26 mouse cellular contexts compared by ENCODE assay signal in the genomic region with DNA sequence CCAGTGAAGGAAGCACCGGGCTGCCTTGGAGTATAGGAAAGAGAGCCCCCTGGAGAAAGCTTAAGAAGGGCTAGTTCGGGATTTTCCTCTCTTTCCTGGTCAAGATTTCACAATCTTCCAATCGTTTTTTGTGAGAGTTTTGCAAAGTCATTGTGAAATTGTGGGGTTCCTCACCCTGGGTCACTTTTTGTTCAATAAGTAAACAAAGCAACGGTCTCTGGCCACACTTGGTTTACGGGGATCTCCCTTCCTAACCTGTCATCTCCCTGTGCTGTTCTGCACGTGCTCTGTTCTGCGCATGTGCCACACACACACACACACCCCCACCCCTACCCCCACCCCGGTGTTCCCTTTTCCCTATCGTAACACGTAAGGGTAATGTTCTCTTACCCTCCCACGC.
DNase-seq lines count a peak whose midpoint lies in the region; ATAC-seq and TF ChIP-seq lines count a peak whose summit lies in the region.
"Had no signal": no experiment of that assay in that cellular context is flagged by ENCODE, and none has a peak within 500 bp of the region (broad histone marks: within the 10 kb centered on the region; RNA-seq: fewer than 3 reads in every experiment).

No protein-coding gene starts in this region.

- no peak overlapping the region for H3K4me3 ChIP-seq in liver, embryonic 16.5 days (ENCODE audit: low read depth, low read length)
- H3K4me3 ChIP-seq in liver, embryonic 11.5 days (ENCODE audit: low read depth, low read length), result no peak overlapping the region
- H3K4me3 ChIP-seq in liver, postnatal 0 days (ENCODE audit: low read depth, low read length), result no peak overlapping the region
- H3K4me3 ChIP-seq: embryonic facial prominence, embryonic 15.5 days; forebrain, embryonic 12.5 days; heart, embryonic 12.5 days; heart, embryonic 15.5 days; hindbrain, embryonic 10.5 days; hindbrain, embryonic 13.5 days had no signal

- H3K27me3 ChIP-seq in liver, embryonic 16.5 days (ENCODE audit: control insufficient read depth, insufficient read depth, low read depth, low read length), result no peaks in the 10 kb centered on the region
- no peaks in the 10 kb centered on the region for H3K27me3 ChIP-seq in liver, embryonic 11.5 days (replicated peaks; ENCODE audit: control insufficient read depth, insufficient read depth, low read length)
- no peaks in the 10 kb centered on the region for H3K27me3 ChIP-seq in liver, postnatal 0 days (ENCODE audit: insufficient read depth, low read length)
- H3K27me3 ChIP-seq: embryonic facial prominence, embryonic 15.5 days; forebrain, embryonic 12.5 days; heart, embryonic 12.5 days; heart, embryonic 15.5 days; hindbrain, embryonic 13.5 days had no signal

- H3K36me3 ChIP-seq in liver, embryonic 16.5 days (ENCODE audit: control insufficient read depth, insufficient read depth), result no peaks in the 10 kb centered on the region
- H3K36me3 ChIP-seq in liver, embryonic 11.5 days (ENCODE audit: control insufficient read depth, insufficient read depth, low read length), result no peaks in the 10 kb centered on the region
- H3K36me3 ChIP-seq in liver, postnatal 0 days (replicated peaks; ENCODE audit: insufficient read depth, low read length), result no peaks in the 10 kb centered on the region
- H3K36me3 ChIP-seq: embryonic facial prominence, embryonic 15.5 days; forebrain, embryonic 12.5 days; heart, embryonic 12.5 days; heart, embryonic 15.5 days; hindbrain, embryonic 10.5 days; hindbrain, embryonic 13.5 days had no signal

- no peak for TF ChIP-seq CTCF in liver, postnatal 0 days (IDR thresholded peaks at IDR 0.05; ENCODE audit: low read depth)

- ATAC-seq in liver, embryonic 16.5 days (ENCODE audit: low read depth), result peak; percentile 80
- ATAC-seq in liver, embryonic 11.5 days (replicated peaks; ENCODE audit: low FRiP score), result no peak
- peak; percentile 84 for ATAC-seq in liver, postnatal 0 days
- ATAC-seq: CD4-positive, CD25-positive, alpha-beta regulatory T cell, adult 4 months; forebrain, embryonic 16.5 days; hindbrain, embryonic 16.5 days had no signal

- H3K9me3 ChIP-seq in liver, embryonic 16.5 days (replicated peaks; ENCODE audit: control insufficient read depth, low read length), result no peaks in the 10 kb centered on the region
- H3K9me3 ChIP-seq in liver, embryonic 11.5 days (ENCODE audit: control insufficient read depth, low read length), result no peaks in the 10 kb centered on the region
- no peaks in the 10 kb centered on the region for H3K9me3 ChIP-seq in liver, postnatal 0 days (ENCODE audit: low read length)
- H3K9me3 ChIP-seq: embryonic facial prominence, embryonic 15.5 days; forebrain, embryonic 12.5 days; heart, embryonic 12.5 days; heart, embryonic 15.5 days; hindbrain, embryonic 10.5 days; hindbrain, embryonic 13.5 days had no signal

- no peak for TF ChIP-seq EP300 in liver, postnatal 0 days (IDR thresholded peaks at IDR 0.05; ENCODE audit: low read depth)

- no peaks in the 10 kb centered on the region for H3K4me1 ChIP-seq in liver, embryonic 16.5 days (ENCODE audit: control insufficient read depth, low read depth, low read length)
- no peaks in the 10 kb centered on the region for H3K4me1 ChIP-seq in liver, embryonic 11.5 days (replicated peaks; ENCODE audit: control insufficient read depth, insufficient read depth, low read length)
- H3K4me1 ChIP-seq in liver, postnatal 0 days (ENCODE audit: insufficient read depth), result no peaks in the 10 kb centered on the region

- H3K4me2 ChIP-seq in liver, embryonic 16.5 days (ENCODE audit: low read depth, low read length), result no peak overlapping the region
- H3K4me2 ChIP-seq in liver, embryonic 11.5 days, result no peak overlapping the region
- H3K4me2 ChIP-seq in liver, postnatal 0 days (ENCODE audit: low read depth, low read length), result peak overlapping the region; percentile 29; the same call in 1 of the 2 replicates
- H3K4me2 ChIP-seq: embryonic facial prominence, embryonic 15.5 days; forebrain, embryonic 12.5 days; heart, embryonic 12.5 days; heart, embryonic 15.5 days; hindbrain, embryonic 13.5 days had no signal

- H3K27ac ChIP-seq in liver, embryonic 16.5 days (ENCODE audit: low read length), result no peak overlapping the region
- H3K27ac ChIP-seq in liver, embryonic 11.5 days (ENCODE audit: low read depth, low read length), result no peak overlapping the region
- no peak overlapping the region for H3K27ac ChIP-seq in liver, postnatal 0 days (ENCODE audit: low read depth)
- H3K27ac ChIP-seq: embryonic facial prominence, embryonic 15.5 days; forebrain, embryonic 12.5 days; heart, embryonic 15.5 days; hindbrain, embryonic 10.5 days; hindbrain, embryonic 13.5 days had no signal

- WGBS in liver, embryonic 16.5 days (ENCODE audit: insufficient replicate concordance), result 59% methylated on average over 11 of the region's 11 CpGs
- 71% methylated on average over 11 of the region's 11 CpGs for WGBS in liver, embryonic 11.5 days
- 54% methylated on average over 11 of the region's 11 CpGs for WGBS in liver, postnatal 0 days (ENCODE audit: insufficient replicate concordance)

- DNase-seq in heart, adult 11 months, result peak; percentile 33
- DNase-seq in heart, adult 8-10 months (ENCODE audit: low spot score), result no peak
- DNase-seq in liver, embryonic 11.5 days (ENCODE audit: low spot score), result no peak
- peak; percentile 16 for DNase-seq in liver, postnatal 0 days
- no peak for DNase-seq in lung, postnatal 25 days (ENCODE audit: low spot score)
- DNase-seq: adrenal gland, adult 8-10 months; adrenal gland, postnatal 25 days; cerebellum, adult 11-12 months; cerebellum, adult 8-10 months; cerebellum, postnatal 10 days; cerebellum, postnatal 36 days; embryo, embryonic 11 days; gastrocnemius, postnatal 10 days; gastrocnemius, postnatal 36 days; heart, postnatal 10 days; heart, postnatal 36 days had no signal

- no peak overlapping the region for H3K9ac ChIP-seq in liver, embryonic 16.5 days (ENCODE audit: low read depth, low read length)
- no peak overlapping the region for H3K9ac ChIP-seq in liver, embryonic 11.5 days (ENCODE audit: low read depth, low read length)
- no peak overlapping the region for H3K9ac ChIP-seq in liver, postnatal 0 days (replicated peaks)
- H3K9ac ChIP-seq: embryonic facial prominence, embryonic 15.5 days; forebrain, embryonic 12.5 days; heart, embryonic 12.5 days; heart, embryonic 15.5 days; hindbrain, embryonic 13.5 days had no signal

Comparison
In these comparisons a context has a peak if more than half of its experiments do, and no peak if none do; other contexts are left out.
1. DNase-seq: peak in heart, adult 11 months (single experiment) and liver, postnatal 0 days (single experiment); none in heart, adult 8-10 months (single experiment), liver, embryonic 11.5 days (single experiment) and lung, postnatal 25 days (single experiment).